Mouse (Mus musculus) neural tube, embryonic 14.5 days (tissue): ENCODE data around the gene Fam3c. TPM values are rescaled to one million over a fixed set of nuclear protein-coding genes. Genes with fewer than 3 reads are reported as not detected.

ENCODE experiments used
- ATAC-seq: fragments of 200-750 bp; cut with Nextera tagmentation; 2 replicates; pipeline ENCODE4 v1.8.0; 2017; ENCODE audit warnings: low read depth, mild to moderate bottlenecking, moderate TSS enrichment, moderate library complexity
- H3K27ac ChIP-seq: fragments of 300-500 bp; sonication (generic); 2 replicates; pipeline ENCODE4 v1.5.1; 2014; ENCODE audit warnings: low read depth, mild to moderate bottlenecking, control low read depth, low read length, moderate library complexity, mixed read lengths
- H3K27me3 ChIP-seq: fragments of 300-500 bp; sonication (generic); 2 replicates; pipeline ENCODE4 v1.6.1; 2014; ENCODE audit warnings: low read length; ENCODE audit not compliant: control insufficient read depth, insufficient read depth
- H3K36me3 ChIP-seq: fragments of 300-500 bp; sonication (generic); 2 replicates; pipeline ENCODE4 v1.6.1; 2014; ENCODE audit warnings: low read length, mixed read lengths; ENCODE audit not compliant: control insufficient read depth, insufficient read depth
- H3K4me1 ChIP-seq: fragments of 300-500 bp; sonication (generic); 2 replicates; pipeline ENCODE4 v1.6.1; 2014; ENCODE audit warnings: low read length; ENCODE audit not compliant: control insufficient read depth, insufficient read depth
- H3K4me2 ChIP-seq: fragments of 300-500 bp; sonication (generic); 2 replicates; pipeline ENCODE4 v1.6.1; 2014; ENCODE audit warnings: mild to moderate bottlenecking, low read depth, low read length, control low read depth
- H3K4me3 ChIP-seq: fragments of 300-500 bp; sonication (generic); 2 replicates; pipeline ENCODE4 v1.5.1; 2014; ENCODE audit warnings: low read depth, low read length, control low read depth, mixed read lengths
- H3K9ac ChIP-seq: fragments of 300-500 bp; sonication (generic); replicated peaks from 2 replicates; pipeline ENCODE4 v1.6.1; 2014; ENCODE audit warnings: low read depth, mild to moderate bottlenecking, control low read depth, low read length, mixed read lengths
- H3K9me3 ChIP-seq: fragments of 300-500 bp; sonication (generic); 2 replicates; pipeline ENCODE4 v1.6.1; 2016; ENCODE audit warnings: low read length; ENCODE audit not compliant: control insufficient read depth
- WGBS: fragments of 180-500 bp; shearing (Covaris S2); extraction: QIAGEN DNeasy Blood & Tissue Kit; methylation state at CpG from one replicate; pipeline ENCODE4 v1.1.7; 2014; 5-methylcytosine and 5-hydroxymethylcytosine counted together
- polyA plus RNA-seq: library from polyadenylated mRNA; unstranded; fragments of >200 nt; fragmentation: Nextera tagmentation; extraction: Ambion mirVana; gene quantifications from 2 replicates; pipeline ENCODE4 v1.2.1, GENCODE M21; 2014

The Fam3c gene
- polyA plus RNA-seq, 1 experiment from 2014 or later: 80.5 TPM

- Histone ChIP-seq H3K9me3 (no peaks in the 10 kb centered on the region), H3K4me3 (no peak overlapping the region), H3K27ac (no peak overlapping the region), H3K36me3 (no peaks in the 10 kb centered on the region), H3K4me1 (peaks cover 3% of the 10 kb centered on the region), H3K9ac (no peak overlapping the region), H3K4me2 (no peak overlapping the region), H3K27me3 (no peaks in the 10 kb centered on the region)
- ATAC-seq: no peak
- 87% methylated on average over 1 of the region's 1 CpGs for WGBS
Measured at GRCm38 (mm10) chr6:22359019-22359418, 3.0 kb upstream of the Fam3c start.

GRCm38 (mm10) chr6:22357351-22357750 is 1.3 kb upstream of the Fam3c start:
- WGBS: 94% methylated on average over 4 of the region's 4 CpGs
- ATAC-seq: no peak
- Histone ChIP-seq H3K27me3 (no peaks in the 10 kb centered on the region), H3K36me3 (no peaks in the 10 kb centered on the region), H3K4me3 (no peak overlapping the region), H3K9me3 (no peaks in the 10 kb centered on the region), H3K27ac (no peak overlapping the region), H3K4me1 (peaks cover 3% of the 10 kb centered on the region), H3K9ac (no peak overlapping the region), H3K4me2 (no peak overlapping the region)

DNA sequence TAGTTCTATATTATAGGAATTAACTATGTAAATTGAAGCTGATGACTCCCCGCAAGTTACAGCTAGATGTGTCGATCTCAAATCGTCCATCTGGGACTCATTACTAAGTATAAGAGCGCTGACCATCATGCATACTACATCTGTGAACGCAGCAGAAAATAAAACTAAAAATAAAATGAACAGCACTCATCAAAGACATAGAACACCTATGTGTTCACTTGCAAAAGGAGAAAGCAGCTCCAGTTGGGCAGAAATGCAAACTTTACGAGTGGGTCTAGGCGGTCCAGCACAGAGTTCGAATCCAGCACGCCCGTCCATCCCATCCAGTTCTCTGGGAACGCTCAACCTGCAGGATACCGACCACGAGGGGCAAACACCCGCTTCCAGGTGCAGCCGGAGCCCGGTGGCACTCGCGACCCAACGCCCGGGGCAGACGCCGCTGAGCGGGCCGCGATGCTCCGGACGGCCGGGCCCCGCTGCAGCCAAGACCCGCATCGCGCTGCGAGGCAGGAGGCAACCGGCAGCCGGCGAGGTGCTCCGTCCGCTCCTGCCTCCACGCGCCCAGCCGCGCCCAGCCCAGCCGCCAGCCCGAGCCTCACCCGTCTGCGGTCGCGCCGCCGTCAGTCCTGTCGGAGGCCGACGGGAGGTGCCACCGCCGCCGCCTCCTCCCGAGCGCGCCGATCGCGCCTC is 502 bp downstream of the Fam3c start:
- peak overlapping the region; percentile 86 for H3K9ac ChIP-seq
- H3K4me2 ChIP-seq: peak overlapping the region; percentile 66
- peak overlapping the region; percentile 79 for H3K27ac ChIP-seq
- H3K4me3 ChIP-seq: peak overlapping the region; percentile 80
- 2% methylated on average over 53 of the region's 62 CpGs for WGBS
- H3K4me1 ChIP-seq: peaks cover 3% of the 10 kb centered on the region
- no peaks in the 10 kb centered on the region for H3K36me3 ChIP-seq
- ATAC-seq: peak; percentile 91
- H3K9me3 ChIP-seq: no peaks in the 10 kb centered on the region
- H3K27me3 ChIP-seq: no peaks in the 10 kb centered on the region

- WGBS: 72% methylated on average over 7 of the region's 7 CpGs
- Histone ChIP-seq H3K36me3 (no peaks in the 10 kb centered on the region), H3K9me3 (no peaks in the 10 kb centered on the region), H3K27ac (no peak overlapping the region), H3K4me1 (peaks cover 3% of the 10 kb centered on the region), H3K9ac (no peak overlapping the region), H3K4me3 (no peak overlapping the region), H3K27me3 (no peaks in the 10 kb centered on the region), H3K4me2 (peak overlapping the region; percentile 12; the same call in 1 of the 2 replicates)
- no peak for ATAC-seq
Measured at GRCm38 (mm10) chr6:22354675-22355074, 1.4 kb downstream of the Fam3c start.

DNA sequence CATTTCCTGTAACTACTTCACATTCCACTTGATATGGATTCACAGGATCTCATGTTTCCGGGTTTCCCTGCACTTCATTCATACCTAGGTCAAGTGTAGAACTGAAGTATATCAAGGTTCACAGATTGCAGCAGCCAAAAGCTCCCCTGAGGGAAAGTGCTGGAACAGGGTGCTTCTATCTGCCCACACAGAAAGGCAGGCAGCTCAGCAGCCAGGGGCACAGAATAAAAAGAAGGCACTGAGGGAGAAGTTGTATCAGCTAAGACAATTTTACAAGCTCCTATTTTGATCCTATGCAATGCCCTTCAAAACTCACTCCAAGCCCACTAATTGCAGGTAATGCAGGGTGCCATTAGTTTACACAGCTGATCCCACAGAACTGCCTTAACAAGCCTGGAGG is 2.0 kb downstream of the Fam3c start:
- WGBS: 87% methylated on average over 1 of the region's 1 CpGs

DNA sequence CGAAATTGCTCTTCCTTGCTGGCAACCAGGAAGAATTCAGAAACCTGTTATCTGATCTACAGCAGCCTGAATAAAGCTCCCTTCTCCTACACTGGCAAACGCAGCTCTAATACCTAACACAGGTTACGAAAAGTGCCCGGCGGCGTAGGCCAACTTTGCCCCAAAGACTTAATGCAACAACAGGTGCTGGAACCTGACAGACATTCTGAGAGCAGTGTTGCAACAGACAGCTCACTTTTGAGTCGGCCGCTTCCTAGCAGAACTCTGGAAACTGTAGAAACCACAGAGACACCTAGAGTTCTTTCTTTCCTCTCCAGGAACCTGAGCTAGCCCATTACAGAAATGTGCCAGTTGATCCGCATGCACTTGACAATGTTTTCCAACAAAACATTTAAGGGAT is 4.5 kb downstream of the Fam3c start:
- Histone ChIP-seq H3K4me1 (peaks cover 3% of the 10 kb centered on the region), H3K27ac (no peak overlapping the region), H3K9me3 (no peaks in the 10 kb centered on the region), H3K27me3 (no peaks in the 10 kb centered on the region), H3K4me2 (no peak overlapping the region), H3K36me3 (no peaks in the 10 kb centered on the region), H3K4me3 (no peak overlapping the region), H3K9ac (no peak overlapping the region)
- WGBS: 88% methylated on average over 9 of the region's 9 CpGs
- ATAC-seq: no peak

More for the DNA sequence above, 2.0 kb downstream of the Fam3c start:
- Histone ChIP-seq H3K4me2 (no peak overlapping the region), H3K4me3 (no peak overlapping the region), H3K27ac (no peak overlapping the region), H3K36me3 (no peaks in the 10 kb centered on the region), H3K9me3 (no peaks in the 10 kb centered on the region), H3K27me3 (no peaks in the 10 kb centered on the region), H3K4me1 (peaks cover 3% of the 10 kb centered on the region), H3K9ac (no peak overlapping the region)
- no peak for ATAC-seq

DNA sequence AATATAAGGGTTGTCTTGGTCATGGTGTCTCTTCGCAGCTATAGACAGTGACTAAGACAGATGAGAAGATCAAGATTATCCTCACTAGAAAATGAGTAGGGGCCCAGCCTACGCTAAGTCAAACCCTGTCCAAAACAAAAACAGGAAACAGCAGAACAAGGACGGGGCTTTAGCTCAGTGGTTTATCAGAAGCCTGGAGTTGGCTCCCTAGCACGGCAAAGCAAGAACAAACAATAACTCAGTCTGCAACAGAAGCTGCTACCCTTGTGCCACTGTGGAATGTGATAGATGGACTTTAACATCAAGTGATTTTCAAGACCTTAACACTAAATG is 5.8 kb downstream of the Fam3c start:
- H3K4me3 ChIP-seq: no peak overlapping the region
- no peak for ATAC-seq
- H3K4me1 ChIP-seq: peaks cover 3% of the 10 kb centered on the region
- H3K27ac ChIP-seq: no peak overlapping the region
- H3K36me3 ChIP-seq: no peaks in the 10 kb centered on the region
- H3K27me3 ChIP-seq: no peaks in the 10 kb centered on the region
- H3K4me2 ChIP-seq: no peak overlapping the region
- WGBS: 81% methylated on average over 4 of the region's 4 CpGs
- no peaks in the 10 kb centered on the region for H3K9me3 ChIP-seq
- H3K9ac ChIP-seq: no peak overlapping the region

DNA sequence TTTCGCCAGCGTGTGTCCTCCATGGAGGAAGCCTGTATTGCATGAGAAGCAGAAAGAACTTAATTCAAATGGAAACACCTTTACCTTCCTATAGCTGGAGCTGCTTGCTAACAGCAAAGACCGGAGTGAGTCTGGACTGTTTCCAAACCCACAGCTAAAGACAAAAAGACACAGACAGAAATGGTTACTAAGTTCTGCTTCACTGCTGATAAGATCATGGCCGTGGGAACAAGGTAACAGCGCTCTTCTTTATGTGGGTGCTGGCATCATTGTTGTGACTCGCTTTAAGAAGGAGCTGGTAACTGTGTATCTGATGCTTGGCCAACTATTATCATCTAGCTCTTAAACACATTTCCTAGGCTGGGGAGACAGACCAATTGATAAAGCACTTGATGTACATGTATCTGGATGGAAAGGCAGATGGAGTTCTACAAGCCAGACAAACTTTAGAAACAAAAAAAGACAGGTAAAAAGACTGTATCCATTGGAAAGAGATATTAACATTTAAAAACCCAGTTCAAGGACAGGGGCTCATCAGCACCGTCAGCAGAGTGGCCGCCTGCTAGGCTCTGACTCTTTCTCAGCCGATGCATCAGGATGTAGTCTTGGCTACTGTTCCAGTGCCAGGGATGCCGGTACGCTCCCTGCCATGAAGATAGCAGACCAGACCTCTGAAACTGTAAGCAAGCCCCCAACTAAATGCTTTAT is 6.4 kb downstream of the Fam3c start:
- no peak overlapping the region for H3K4me3 ChIP-seq
- H3K4me2 ChIP-seq: no peak overlapping the region
- no peak overlapping the region for H3K9ac ChIP-seq
- H3K27me3 ChIP-seq: no peaks in the 10 kb centered on the region
- no peaks in the 10 kb centered on the region for H3K9me3 ChIP-seq
- ATAC-seq: no peak
- 94% methylated on average over 11 of the region's 11 CpGs for WGBS
- no peak overlapping the region for H3K27ac ChIP-seq
- H3K4me1 ChIP-seq: no peaks in the 10 kb centered on the region; the same call in 1 of the 2 replicates
- H3K36me3 ChIP-seq: no peaks in the 10 kb centered on the region

- H3K9ac ChIP-seq: no peak overlapping the region
- no peaks in the 10 kb centered on the region for H3K9me3 ChIP-seq
- no peak overlapping the region for H3K27ac ChIP-seq
- no peaks in the 10 kb centered on the region for H3K4me1 ChIP-seq
- no peak for ATAC-seq
- H3K4me3 ChIP-seq: no peak overlapping the region
- 97% methylated on average over 3 of the region's 3 CpGs for WGBS
- no peaks in the 10 kb centered on the region for H3K27me3 ChIP-seq
- no peak overlapping the region for H3K4me2 ChIP-seq
- no peaks in the 10 kb centered on the region for H3K36me3 ChIP-seq
Measured at GRCm38 (mm10) chr6:22348975-22349374, 7.1 kb downstream of the Fam3c start.
